Mouse (Mus musculus) granulocyte monocyte progenitor cell, adult 5-6 weeks (primary cell): ENCODE data around the gene Eps8. TPM values are rescaled to one million over a fixed set of nuclear protein-coding genes. Genes with fewer than 3 reads are reported as not detected.

Source experiments
- ATAC-seq: replicated peaks from 2 replicates; pipeline ENCODE4 v1.8.0; 2016; ENCODE audit warnings: mild to moderate bottlenecking, moderate TSS enrichment, inconsistent platforms; ENCODE audit not compliant: poor library complexity, severe bottlenecking
- total RNA-seq, 2 experiments: library from RNA; stranded (forward) in 1 of 2; stranded (reverse) in 1 of 2; fragments of 200-712, 200-1000 nt in 1 of 2; fragments of >200 nt in 1 of 2; fragmentation: Nextera tagmentation in 1 of 2; gene quantifications; 2 replicates each; pipeline ENCODE4 v1.2.3; 2014 to 2017

The Eps8 gene
- total RNA-seq, 2 experiments from 2014 or later, result 2.1 to 3.9 TPM

- no peak for ATAC-seq
These were observed 213.9 kb downstream of the Eps8 start for GRCm38 (mm10) chr6:137440559-137441486.

GRCm38 (mm10) chr6:137437902-137438580 is 216.6 kb downstream of the Eps8 start:
- no peak for ATAC-seq

GRCm38 (mm10) chr6:137437486-137437885 is 217.2 kb downstream of the Eps8 start:
- no peak for ATAC-seq

GRCm38 (mm10) chr6:137433521-137434137 is 221.0 kb downstream of the Eps8 start:
- no peak for ATAC-seq

Other genes starting within 250 kb of the Eps8 start
- 116 and 121 TPM in 2 replicates for gene Strap, start 80.2 kb upstream of the Eps8 start, total RNA-seq (2014; fragmentation: Nextera tagmentation)
- gene Strap, start 80.2 kb upstream of the Eps8 start, total RNA-seq (2017), result 155 and 171 TPM in 2 replicates
- gene Dera, start 99.7 kb upstream of the Eps8 start, total RNA-seq (2014; fragmentation: Nextera tagmentation), result 46.0 and 48.5 TPM in 2 replicates
- gene Dera, start 99.7 kb upstream of the Eps8 start, total RNA-seq (2017), result 113 and 143 TPM in 2 replicates